Mouse (Mus musculus) myocyte (in vitro differentiated cells): ENCODE measurements around the gene Cnot2. TPM values are rescaled to one million over a fixed set of nuclear protein-coding genes. Genes with fewer than 3 reads are reported as not detected.

ENCODE experiments used
- H3K27me3 ChIP-seq: one replicate; pipeline ENCODE4 v1.6.1; 2011; ENCODE audit not compliant: control insufficient read depth, insufficient read depth, insufficient read length
- H3K36me3 ChIP-seq: one replicate; pipeline ENCODE4 v1.6.1; 2011; ENCODE audit not compliant: control insufficient read depth, insufficient read depth
- H3K4me2 ChIP-seq: one replicate; pipeline ENCODE4 v1.6.1; 2011; ENCODE audit warnings: low read depth, control low read depth
- H3K4me3 ChIP-seq: one replicate; pipeline ENCODE4 v1.5.1; 2011; ENCODE audit warnings: mild to moderate bottlenecking, control low read depth, moderate library complexity
- H3K79me2 ChIP-seq: one replicate; pipeline ENCODE4 v1.6.1; 2011; ENCODE audit not compliant: control insufficient read depth, insufficient read depth
- H3ac ChIP-seq: one replicate; pipeline ENCODE4 v1.6.1; 2011; ENCODE audit not compliant: control insufficient read depth, insufficient read length
- CEBPB ChIP-seq: IDR thresholded peaks from 2 replicates; pipeline ENCODE4 v1.6.1; 2011; ENCODE audit warnings: mild to moderate bottlenecking, moderate library complexity; ENCODE audit not compliant: poor library complexity, insufficient read depth, severe bottlenecking
- E2F4 ChIP-seq: IDR thresholded peaks from one replicate; pipeline ENCODE4 v1.6.1; 2011; ENCODE audit warnings: mild to moderate bottlenecking, control low read depth, moderate library complexity; ENCODE audit not compliant: insufficient read depth
- MAX ChIP-seq: IDR thresholded peaks from one replicate; pipeline ENCODE4 v1.6.1; 2011; ENCODE audit warnings: low read depth, mild to moderate bottlenecking, control low read depth
- MYOD1 ChIP-seq, 3 experiments: IDR thresholded peaks; one replicate each; pipeline ENCODE4 v1.6.1; 2011; ENCODE audit warnings: control low read depth in 2 of 3, low read depth in 2 of 3, mild to moderate bottlenecking in 2 of 3, moderate library complexity in 1 of 3; ENCODE audit not compliant: insufficient read length in 2 of 3, control insufficient read depth in 1 of 3
- MYOG ChIP-seq, 3 experiments: IDR thresholded peaks; one replicate each; pipeline ENCODE4 v1.6.1; 2011; ENCODE audit warnings: control low read depth in 2 of 3, low read depth in 2 of 3, mild to moderate bottlenecking in 2 of 3; ENCODE audit not compliant: insufficient read length in 2 of 3, control insufficient read depth in 1 of 3, insufficient read depth in 1 of 3
- POLR2A ChIP-seq: IDR thresholded peaks from one replicate; pipeline ENCODE4 v1.6.1; 2011; ENCODE audit warnings: low read depth, mild to moderate bottlenecking, control low read depth, moderate library complexity; ENCODE audit not compliant: insufficient read length
- POLR2AphosphoS2 ChIP-seq: IDR thresholded peaks from one replicate; pipeline ENCODE4 v1.6.1; 2011; ENCODE audit warnings: low read depth, control low read depth; ENCODE audit not compliant: insufficient read length
- REST ChIP-seq: IDR thresholded peaks from one replicate; pipeline ENCODE4 v1.6.1; 2011; ENCODE audit warnings: mild to moderate bottlenecking, control low read depth, moderate library complexity; ENCODE audit not compliant: insufficient read depth, insufficient read length
- SRF ChIP-seq: IDR thresholded peaks from one replicate; pipeline ENCODE4 v1.6.1; 2011; ENCODE audit warnings: low read depth; ENCODE audit not compliant: control insufficient read depth, insufficient read length
- TCF12 ChIP-seq: IDR thresholded peaks from one replicate; pipeline ENCODE4 v1.6.1; 2011; ENCODE audit warnings: mild to moderate bottlenecking, control low read depth; ENCODE audit not compliant: poor library complexity, insufficient read depth, severe bottlenecking
- TCF3 ChIP-seq: IDR thresholded peaks from one replicate; pipeline ENCODE4 v1.6.1; 2011; ENCODE audit warnings: low read depth, control low read depth; ENCODE audit not compliant: insufficient read length
- USF1 ChIP-seq: IDR thresholded peaks from one replicate; pipeline ENCODE4 v1.6.1; 2011; ENCODE audit warnings: low read depth, mild to moderate bottlenecking, control low read depth, moderate library complexity
- polyA plus RNA-seq: library from polyadenylated mRNA; unstranded; fragments of >200 nt; fragmentation: generic; extraction: Trizol; gene quantifications from one replicate; pipeline ENCODE4 v1.2.1, GENCODE M21; 2012; ENCODE audit warnings: missing spikeins

Cnot2 gene
- polyA plus RNA-seq, 1 experiment, result 23.8 TPM

- Histone ChIP-seq H3K4me2 (no peak overlapping the region), H3K79me2 (no peaks in the 10 kb centered on the region), H3K27me3 (no peaks in the 10 kb centered on the region), H3ac (no peak overlapping the region), H3K36me3 (no peaks in the 10 kb centered on the region), H3K4me3 (no peak overlapping the region)
- TF ChIP-seq SRF, result no peak
- TF ChIP-seq REST, result no peak
- TF ChIP-seq CEBPB, result no peak
- no peak for TF ChIP-seq TCF12
Measured at GRCm38 (mm10) chr10:116448166-116448565, 133.1 kb downstream of the Cnot2 start.

GRCm38 (mm10) chr10:116447176-116447575, 134.1 kb downstream of the Cnot2 start:
- no peak overlapping the region for H3K4me3 ChIP-seq
- H3K36me3 ChIP-seq, result no peaks in the 10 kb centered on the region
- no peak overlapping the region for H3ac ChIP-seq
- H3K79me2 ChIP-seq, result no peaks in the 10 kb centered on the region
- no peak overlapping the region for H3K4me2 ChIP-seq
- H3K27me3 ChIP-seq, result no peaks in the 10 kb centered on the region
- TF ChIP-seq MYOG (IDR thresholded peaks at IDR 0.05; ENCODE audit: control insufficient read depth in 1 of 3, insufficient read depth in 1 of 3, insufficient read length in 2 of 3, low read depth in 2 of 3), result no peak
- no peak for TF ChIP-seq SRF
- no peak for TF ChIP-seq TCF12
- TF ChIP-seq MAX, result no peak

GRCm38 (mm10) chr10:116446040-116446439, 135.3 kb downstream of the Cnot2 start:
- TF ChIP-seq SRF (no peak), POLR2A (no peak), TCF3 (no peak), E2F4 (no peak), MYOG (IDR thresholded peaks at IDR 0.05; ENCODE audit: control insufficient read depth in 1 of 3, insufficient read depth in 1 of 3, insufficient read length in 2 of 3, low read depth in 2 of 3) (no peak), USF1 (no peak), CEBPB (no peak), MAX (no peak), MYOD1 (IDR thresholded peaks at IDR 0.05; ENCODE audit: control insufficient read depth in 1 of 3, insufficient read length in 2 of 3, low read depth in 2 of 3) (no peak), POLR2AphosphoS2 (no peak), REST (no peak)
- Histone ChIP-seq H3K36me3 (no peaks in the 10 kb centered on the region), H3K4me2 (no peak overlapping the region), H3K27me3 (no peaks in the 10 kb centered on the region), H3K4me3 (no peak overlapping the region), H3ac (no peak overlapping the region), H3K79me2 (no peaks in the 10 kb centered on the region)

GRCm38 (mm10) chr10:116444826-116445225, 136.5 kb downstream of the Cnot2 start:
- TF ChIP-seq TCF3, result no peak
- TF ChIP-seq USF1, result no peak
- no peaks in the 10 kb centered on the region for H3K27me3 ChIP-seq
- no peaks in the 10 kb centered on the region for H3K79me2 ChIP-seq
- no peak overlapping the region for H3ac ChIP-seq
- no peaks in the 10 kb centered on the region for H3K36me3 ChIP-seq
- H3K4me3 ChIP-seq, result no peak overlapping the region
- H3K4me2 ChIP-seq, result no peak overlapping the region

GRCm38 (mm10) chr10:116444371-116444770, 136.9 kb downstream of the Cnot2 start:
- H3K36me3 ChIP-seq, result no peaks in the 10 kb centered on the region
- H3K4me3 ChIP-seq, result no peak overlapping the region
- H3K4me2 ChIP-seq, result no peak overlapping the region
- no peaks in the 10 kb centered on the region for H3K27me3 ChIP-seq
- TF ChIP-seq MAX (no peak), TCF3 (no peak), MYOG (IDR thresholded peaks at IDR 0.05; ENCODE audit: control insufficient read depth in 1 of 3, insufficient read depth in 1 of 3, insufficient read length in 2 of 3, low read depth in 2 of 3) (no peak), POLR2A (no peak), USF1 (no peak), POLR2AphosphoS2 (no peak), SRF (no peak), MYOD1 (IDR thresholded peaks at IDR 0.05; ENCODE audit: control insufficient read depth in 1 of 3, insufficient read length in 2 of 3, low read depth in 2 of 3) (no peak), REST (no peak), E2F4 (no peak), TCF12 (no peak), CEBPB (no peak)
- H3K79me2 ChIP-seq, result no peaks in the 10 kb centered on the region
- H3ac ChIP-seq, result no peak overlapping the region

GRCm38 (mm10) chr10:116440946-116441345, 140.4 kb downstream of the Cnot2 start:
- no peak overlapping the region for H3K4me2 ChIP-seq
- no peaks in the 10 kb centered on the region for H3K36me3 ChIP-seq
- H3K79me2 ChIP-seq, result no peaks in the 10 kb centered on the region
- H3ac ChIP-seq, result no peak overlapping the region
- TF ChIP-seq POLR2AphosphoS2, result no peak
- no peaks in the 10 kb centered on the region for H3K27me3 ChIP-seq
- H3K4me3 ChIP-seq, result no peak overlapping the region
